Mouse (Mus musculus): ENCODE measurements around the gene Tmem97. TPM values are rescaled to one million over a fixed set of nuclear protein-coding genes. Genes with fewer than 3 reads are reported as not detected.

Tmem97 gene
- polyA plus RNA-seq, 1 experiment: 20.6 TPM

DNA sequence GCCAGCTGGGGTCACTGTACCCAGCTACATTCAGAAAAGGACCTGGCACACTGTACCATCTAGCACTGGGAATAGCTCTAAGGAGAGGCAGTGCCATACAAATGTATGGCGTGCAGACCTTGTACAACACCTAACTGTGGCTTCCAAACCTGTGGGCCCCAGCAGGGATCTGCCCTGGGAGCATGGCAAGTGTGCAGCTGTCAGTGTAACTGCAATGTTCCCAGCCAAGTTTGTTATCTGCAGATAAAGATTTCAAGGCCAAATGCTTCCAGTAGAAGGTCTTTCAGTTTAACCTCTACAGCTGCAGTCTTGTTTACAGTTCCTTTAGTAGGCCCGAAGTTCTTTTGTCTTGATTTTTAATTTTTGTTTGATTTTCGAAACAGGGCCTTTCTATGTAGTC lies 5.0 kb upstream of the Tmem97 start:
- Histone ChIP-seq H3K36me3 (ENCODE audit: control insufficient read depth, insufficient read depth, low read length) (no peaks in the 10 kb centered on the region), H3K27me3 (ENCODE audit: control insufficient read depth, insufficient read depth, low read length) (no peaks in the 10 kb centered on the region), H3K4me3 (ENCODE audit: control insufficient read depth, insufficient read depth, low read length) (no peak overlapping the region), H3K4me1 (replicated peaks; ENCODE audit: control insufficient read depth, insufficient read depth, low read length) (peaks cover 7% of the 10 kb centered on the region), H3K27ac (ENCODE audit: control insufficient read depth, insufficient read depth, low read length) (no peak overlapping the region)
- TF ChIP-seq POLR2A (IDR thresholded peaks at IDR 0.05; ENCODE audit: control insufficient read depth, extremely low read depth, insufficient read depth, low read length, poor library complexity): no peak
- TF ChIP-seq CTCF (IDR thresholded peaks at IDR 0.05; ENCODE audit: borderline replicate concordance, control insufficient read depth, extremely low read depth, insufficient read depth, low read length, poor library complexity): no peak
- DNase-seq: no peak
- WGBS: 89% methylated on average over 3 of the region's 3 CpGs

DNA sequence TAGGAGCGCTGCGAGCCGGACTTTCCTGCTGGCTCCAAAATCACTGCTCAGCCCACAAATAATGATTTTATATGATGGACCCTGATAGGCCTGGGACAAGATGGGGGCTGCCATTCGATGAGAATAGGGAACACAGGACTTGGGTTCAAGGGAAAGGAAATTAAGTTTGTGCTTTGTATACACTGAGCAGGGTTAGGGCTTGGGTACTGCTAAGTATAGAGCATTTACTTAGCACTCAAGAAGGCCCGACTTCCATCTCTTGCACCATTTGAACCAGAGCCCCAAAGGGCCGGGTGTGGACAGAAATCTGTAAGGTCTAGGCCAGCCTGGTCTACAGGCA lies 452 bp upstream of the Tmem97 start:
- DNase-seq: no peak
- WGBS: 32% methylated on average over 6 of the region's 6 CpGs
- Histone ChIP-seq H3K36me3 (ENCODE audit: control insufficient read depth, insufficient read depth, low read length) (no peaks in the 10 kb centered on the region), H3K4me3 (ENCODE audit: control insufficient read depth, insufficient read depth, low read length) (peak overlapping the region; percentile 33), H3K27me3 (ENCODE audit: control insufficient read depth, insufficient read depth, low read length) (no peaks in the 10 kb centered on the region), H3K4me1 (replicated peaks; ENCODE audit: control insufficient read depth, insufficient read depth, low read length) (peaks cover 14% of the 10 kb centered on the region), H3K27ac (ENCODE audit: control insufficient read depth, insufficient read depth, low read length) (no peak overlapping the region)
- TF ChIP-seq CTCF (IDR thresholded peaks at IDR 0.05; ENCODE audit: borderline replicate concordance, control insufficient read depth, extremely low read depth, insufficient read depth, low read length, poor library complexity): no peak

DNA sequence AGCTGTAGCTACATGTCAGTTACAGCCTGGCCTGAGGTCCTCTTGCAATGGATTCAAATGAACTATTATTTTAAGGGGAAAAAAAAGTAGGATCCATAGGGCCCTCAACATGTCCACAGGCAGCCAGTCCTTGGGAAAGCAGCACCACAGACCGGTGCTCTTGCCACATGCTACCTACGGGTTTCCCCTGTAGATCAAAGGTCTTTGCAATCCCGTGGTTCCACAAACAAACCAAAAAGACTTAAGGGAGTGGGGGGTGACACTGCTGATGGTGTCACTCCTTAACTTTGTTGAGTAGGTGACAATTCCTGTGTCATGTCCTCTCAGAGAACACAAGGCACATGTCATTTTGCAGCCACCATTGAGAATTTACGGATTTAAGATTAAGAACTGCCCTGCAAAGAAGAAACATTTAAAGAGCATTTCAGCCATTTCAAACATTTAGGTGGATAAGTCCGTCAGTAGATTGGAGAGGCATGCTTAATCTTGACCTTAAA lies 1.0 kb downstream of the Tmem97 start:
- Histone ChIP-seq H3K27ac (ENCODE audit: control insufficient read depth, insufficient read depth, low read length) (no peak overlapping the region), H3K4me3 (ENCODE audit: control insufficient read depth, insufficient read depth, low read length) (no peak overlapping the region; the same call in 1 of the 2 replicates), H3K4me1 (replicated peaks; ENCODE audit: control insufficient read depth, insufficient read depth, low read length) (peaks cover 14% of the 10 kb centered on the region), H3K27me3 (ENCODE audit: control insufficient read depth, insufficient read depth, low read length) (no peaks in the 10 kb centered on the region), H3K36me3 (ENCODE audit: control insufficient read depth, insufficient read depth, low read length) (no peaks in the 10 kb centered on the region)
- 6% methylated on average over 5 of the region's 5 CpGs for WGBS
- DNase-seq: no peak
- TF ChIP-seq CTCF (IDR thresholded peaks at IDR 0.05; ENCODE audit: borderline replicate concordance, control insufficient read depth, extremely low read depth, insufficient read depth, low read length, poor library complexity) (no peak), POLR2A (IDR thresholded peaks at IDR 0.05; ENCODE audit: control insufficient read depth, extremely low read depth, insufficient read depth, low read length, poor library complexity) (no peak)

DNA sequence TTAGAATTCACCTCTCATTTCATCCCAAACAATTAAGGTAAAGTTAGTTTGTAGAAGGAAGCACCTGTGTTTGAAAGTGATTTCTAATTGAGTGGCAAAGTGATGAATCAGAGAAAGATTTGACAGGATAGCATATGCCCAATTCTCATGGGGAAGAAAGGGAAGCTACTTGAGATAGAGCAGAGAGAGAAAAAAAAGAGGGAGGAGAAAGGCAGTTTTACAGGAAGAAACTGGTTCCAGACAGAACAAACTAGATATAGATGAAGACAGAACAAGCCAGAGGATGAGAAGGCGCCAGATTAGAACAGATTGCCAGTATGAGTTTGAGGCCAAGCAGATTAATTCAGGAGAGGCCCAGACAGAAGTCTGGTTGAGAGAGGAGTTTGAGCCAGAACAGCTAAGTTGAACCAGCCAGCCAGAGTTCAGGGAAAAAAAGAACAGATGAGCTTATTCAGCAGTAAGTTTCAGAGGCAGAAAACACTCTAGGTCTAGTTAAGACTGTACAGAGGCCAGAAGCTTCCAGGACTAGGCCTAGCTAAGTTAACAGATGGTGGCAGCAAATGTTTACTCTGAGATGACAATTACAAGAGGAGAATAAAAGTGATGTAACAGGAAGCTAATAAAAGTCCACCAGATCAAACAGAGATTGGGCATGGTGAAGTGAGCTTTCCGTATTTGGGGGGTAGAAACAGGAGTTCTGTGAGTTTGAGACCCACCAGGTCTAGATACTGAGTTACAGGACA lies 2.7 kb downstream of the Tmem97 start:
- peaks cover 14% of the 10 kb centered on the region for H3K4me1 ChIP-seq (replicated peaks; ENCODE audit: control insufficient read depth, insufficient read depth, low read length)
- WGBS: 85% methylated on average over 2 of the region's 2 CpGs

DNA sequence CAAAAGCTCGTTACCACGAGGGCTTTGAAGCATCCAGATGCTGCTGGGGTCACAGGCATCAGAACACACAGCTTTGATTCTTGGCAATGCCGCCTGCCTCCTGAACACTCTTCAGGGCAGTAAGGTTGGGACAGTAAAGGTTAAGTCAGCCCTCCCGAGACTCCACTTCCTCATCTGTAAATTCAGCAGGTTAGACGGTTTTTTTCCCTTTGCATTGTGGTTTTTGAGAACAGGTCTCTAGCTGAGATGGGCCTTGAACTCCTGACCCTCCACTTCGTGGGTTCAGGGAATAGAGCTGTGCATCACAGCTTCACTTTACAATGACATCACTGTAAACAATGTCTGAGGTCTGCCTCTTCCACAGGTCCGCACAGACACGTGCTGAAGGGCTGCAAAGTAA lies 5.4 kb downstream of the Tmem97 start:
- no peak for DNase-seq
- peaks cover 9% of the 10 kb centered on the region; the same call in 1 of the 2 replicates for H3K36me3 ChIP-seq (ENCODE audit: control insufficient read depth, insufficient read depth, low read length)
- H3K4me3 ChIP-seq (ENCODE audit: control insufficient read depth, insufficient read depth, low read length): no peak overlapping the region
- no peak overlapping the region for H3K27ac ChIP-seq (ENCODE audit: control insufficient read depth, insufficient read depth, low read length)
- no peaks in the 10 kb centered on the region for H3K27me3 ChIP-seq (ENCODE audit: control insufficient read depth, insufficient read depth, low read length)
- H3K4me1 ChIP-seq (replicated peaks; ENCODE audit: control insufficient read depth, insufficient read depth, low read length): peaks cover 6% of the 10 kb centered on the region
- 46% methylated on average over 8 of the region's 8 CpGs for WGBS
- TF ChIP-seq POLR2A (IDR thresholded peaks at IDR 0.05; ENCODE audit: control insufficient read depth, extremely low read depth, insufficient read depth, low read length, poor library complexity) (no peak), CTCF (IDR thresholded peaks at IDR 0.05; ENCODE audit: borderline replicate concordance, control insufficient read depth, extremely low read depth, insufficient read depth, low read length, poor library complexity) (no peak)

More for the DNA sequence above, 2.7 kb downstream of the Tmem97 start:
- no peak for DNase-seq
- Histone ChIP-seq H3K27ac (ENCODE audit: control insufficient read depth, insufficient read depth, low read length) (no peak overlapping the region), H3K4me3 (ENCODE audit: control insufficient read depth, insufficient read depth, low read length) (no peak overlapping the region), H3K36me3 (ENCODE audit: control insufficient read depth, insufficient read depth, low read length) (no peaks in the 10 kb centered on the region), H3K27me3 (ENCODE audit: control insufficient read depth, insufficient read depth, low read length) (no peaks in the 10 kb centered on the region)
- TF ChIP-seq CTCF (IDR thresholded peaks at IDR 0.05; ENCODE audit: borderline replicate concordance, control insufficient read depth, extremely low read depth, insufficient read depth, low read length, poor library complexity) (no peak), POLR2A (IDR thresholded peaks at IDR 0.05; ENCODE audit: control insufficient read depth, extremely low read depth, insufficient read depth, low read length, poor library complexity) (no peak)

DNA sequence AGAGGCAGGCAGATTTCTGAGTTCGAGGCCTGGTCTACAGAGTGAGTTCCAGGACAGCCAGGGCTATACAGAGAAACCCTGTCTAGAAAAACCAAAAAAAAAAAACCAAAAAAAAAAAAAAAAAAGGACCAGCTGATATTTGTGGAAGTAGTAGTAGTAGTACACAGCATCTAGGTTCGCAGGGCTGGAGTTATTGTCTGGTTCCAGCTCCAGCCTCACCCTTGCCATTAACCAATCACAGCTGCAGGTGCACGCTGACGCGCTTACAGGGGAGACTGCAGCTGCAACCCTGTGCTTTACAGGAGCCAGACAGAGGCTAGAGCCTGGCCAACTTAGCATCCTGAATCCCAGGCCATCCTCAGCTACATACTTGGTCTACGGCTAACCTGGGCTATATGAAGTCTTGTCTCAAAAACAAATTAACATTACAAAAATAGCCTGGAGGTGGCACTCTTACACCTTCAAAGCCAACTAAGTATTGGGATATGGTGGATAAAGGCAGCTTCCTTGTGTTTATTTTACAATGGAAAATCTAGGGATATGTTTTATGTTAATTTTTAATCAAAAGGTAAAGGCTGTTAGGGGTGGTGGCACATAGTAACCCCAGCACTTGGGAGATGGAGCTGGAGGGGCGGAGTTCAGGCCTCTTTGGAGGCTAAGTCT lies 6.0 kb downstream of the Tmem97 start:
- no peak overlapping the region for H3K4me3 ChIP-seq (ENCODE audit: control insufficient read depth, insufficient read depth, low read length)
- H3K36me3 ChIP-seq (ENCODE audit: control insufficient read depth, insufficient read depth, low read length): peaks cover 9% of the 10 kb centered on the region; the same call in 1 of the 2 replicates
- TF ChIP-seq CTCF (IDR thresholded peaks at IDR 0.05; ENCODE audit: borderline replicate concordance, control insufficient read depth, extremely low read depth, insufficient read depth, low read length, poor library complexity) (no peak), POLR2A (IDR thresholded peaks at IDR 0.05; ENCODE audit: control insufficient read depth, extremely low read depth, insufficient read depth, low read length, poor library complexity) (no peak)
- 90% methylated on average over 7 of the region's 7 CpGs for whole genome bisulfite sequencing
- peaks cover 2% of the 10 kb centered on the region for H3K4me1 ChIP-seq (replicated peaks; ENCODE audit: control insufficient read depth, insufficient read depth, low read length)
- no peaks in the 10 kb centered on the region for H3K27me3 ChIP-seq (ENCODE audit: control insufficient read depth, insufficient read depth, low read length)
- H3K27ac ChIP-seq (ENCODE audit: control insufficient read depth, insufficient read depth, low read length): no peak overlapping the region
- no peak for DNase-seq
